21 mouse cellular contexts compared by ENCODE assay signal in the genomic region with DNA sequence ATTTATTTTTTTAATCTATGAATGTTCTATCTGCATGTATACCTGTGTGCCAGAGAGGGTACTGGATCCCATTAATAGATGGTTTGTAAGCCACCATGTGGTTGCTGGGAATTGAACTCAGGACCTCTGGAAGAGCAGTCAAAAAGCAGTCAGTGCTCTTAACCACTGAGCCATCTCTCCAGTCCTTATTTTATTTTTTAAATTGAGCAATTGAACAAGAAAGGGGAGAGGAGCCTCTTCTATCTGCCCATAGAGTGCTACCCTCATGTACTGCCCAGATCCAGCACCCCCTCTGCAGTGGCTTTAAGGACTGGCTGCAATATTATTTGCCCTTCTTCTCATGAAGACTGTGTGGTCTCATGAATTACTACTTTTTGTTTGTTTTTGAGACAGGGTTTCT. TPM values are rescaled to one million over a fixed set of nuclear protein-coding genes. Genes with fewer than 3 reads are reported as not detected.
DNase-seq lines count a peak whose midpoint lies in the region; ATAC-seq and TF ChIP-seq lines count a peak whose summit lies in the region.
"Had no signal": no experiment of that assay in that cellular context is flagged by ENCODE, and none has a peak within 500 bp of the region (broad histone marks: within the 10 kb centered on the region; RNA-seq: fewer than 3 reads in every experiment).

No protein-coding gene starts in this region.

- no peak overlapping the region for H3K4me2 ChIP-seq in CH12.LX (ENCODE audit: insufficient read depth, low read depth, poor library complexity, severe bottlenecking)
- no peak overlapping the region for H3K4me2 ChIP-seq in intestine, embryonic 16.5 days (ENCODE audit: low read depth, low read length)

- H3K27ac ChIP-seq in CH12.LX (ENCODE audit: insufficient read depth, low read depth) (no peak overlapping the region), MEL (ENCODE audit: control insufficient read depth, low read depth, low read length) (no peak overlapping the region)
- H3K27ac ChIP-seq in midbrain, embryonic 10.5 days (replicated peaks) = no peak overlapping the region
- no peak overlapping the region for H3K27ac ChIP-seq in intestine, embryonic 16.5 days (ENCODE audit: low read length)

- H3K36me3 ChIP-seq in CH12.LX (replicated peaks in 1 of 2; ENCODE audit: control insufficient read depth in 1 of 2, insufficient read depth in 1 of 2, low read length in 1 of 2) (no peaks in the 10 kb centered on the region), MEL (ENCODE audit: control insufficient read depth in 1 of 2, insufficient read depth in 2 of 2, low read length in 2 of 2) (peaks cover 0 to 7% of the 10 kb centered on the region in 2 experiments; a peak in 2 of 4 replicates)
- no peaks in the 10 kb centered on the region for H3K36me3 ChIP-seq in midbrain, embryonic 10.5 days
- no peaks in the 10 kb centered on the region for H3K36me3 ChIP-seq in intestine, embryonic 16.5 days (ENCODE audit: control insufficient read depth, insufficient read depth, low read length)
- H3K36me3 ChIP-seq: G1E had no signal

- TF ChIP-seq RAD21 in CH12.LX (IDR thresholded peaks at IDR 0.05; ENCODE audit: low read depth, low read length) (no peak), MEL (IDR thresholded peaks at IDR 0.05; ENCODE audit: low read depth, low read length) (no peak)

- TF ChIP-seq POLR2A in CH12.LX (IDR thresholded peaks at IDR 0.05; ENCODE audit: low read depth, low read length) (no peak), MEL (IDR thresholded peaks at IDR 0.05; ENCODE audit: control insufficient read depth in 1 of 2, insufficient read depth in 1 of 2, low read depth in 1 of 2, low read length in 2 of 2, poor library complexity in 1 of 2) (no peak)

- H3K9me3 ChIP-seq in CH12.LX (replicated peaks; ENCODE audit: low read length) (no peaks in the 10 kb centered on the region), MEL (replicated peaks; ENCODE audit: insufficient read depth, low read length) (no peaks in the 10 kb centered on the region)
- no peaks in the 10 kb centered on the region for H3K9me3 ChIP-seq in midbrain, embryonic 10.5 days (replicated peaks)
- no peaks in the 10 kb centered on the region for H3K9me3 ChIP-seq in intestine, embryonic 16.5 days (ENCODE audit: control insufficient read depth, low read length)
- H3K9me3 ChIP-seq: G1E had no signal

- H3K4me1 ChIP-seq in CH12.LX (ENCODE audit: control insufficient read depth in 1 of 2, insufficient read depth in 2 of 2) (0 out of 4 replicates have a peak, but pooled peaks cover 0 to 3% of the 10 kb centered on the region in 2 experiments), MEL (ENCODE audit: control insufficient read depth in 1 of 2, insufficient read depth in 2 of 2, low read length in 2 of 2) (peaks cover 4 to 9% of the 10 kb centered on the region in 2 experiments; a peak in 3 of 4 replicates)
- H3K4me1 ChIP-seq in midbrain, embryonic 10.5 days = 0 out of 2 replicates have a peak, but pooled peaks cover 3% of the 10 kb centered on the region
- no peaks in the 10 kb centered on the region for H3K4me1 ChIP-seq in intestine, embryonic 16.5 days (ENCODE audit: control insufficient read depth, insufficient read depth, low read length)

- H3K27me3 ChIP-seq in CH12.LX (replicated peaks) (peaks cover 2% of the 10 kb centered on the region), MEL (ENCODE audit: control insufficient read depth in 1 of 2, insufficient read depth in 2 of 2, low read length in 2 of 2) (peaks cover 2 to 7% of the 10 kb centered on the region in 2 experiments; a peak in 3 of 4 replicates)
- H3K27me3 ChIP-seq in midbrain, embryonic 10.5 days (ENCODE audit: low read depth, poor library complexity, severe bottlenecking) = no peaks in the 10 kb centered on the region; the same call in 1 of the 2 replicates
- no peaks in the 10 kb centered on the region for H3K27me3 ChIP-seq in intestine, embryonic 16.5 days (replicated peaks; ENCODE audit: control insufficient read depth, insufficient read depth, low read length)
- H3K27me3 ChIP-seq: Patski had no signal

- TF ChIP-seq EP300 in CH12.LX (IDR thresholded peaks at IDR 0.05; ENCODE audit: low read length) (no peak), MEL (IDR thresholded peaks at IDR 0.05; ENCODE audit: low read depth in 1 of 2, low read length in 2 of 2) (no peak)

- H3K79me2 ChIP-seq in CH12.LX (replicated peaks; ENCODE audit: control insufficient read depth, extremely low read depth, insufficient read depth, poor library complexity, severe bottlenecking) = no peaks in the 10 kb centered on the region
- H3K79me2 ChIP-seq in MEL (ENCODE audit: control insufficient read depth, insufficient read depth, low read length, poor library complexity) = no peaks in the 10 kb centered on the region

- dilution Hi-C loops in CH12.LX (cut with MboI; ENCODE audit: extremely low pct_ligation_motif_present, extremely low pct_unique_long_range_greater_than_20kb, low sequenced_read_pairs) = no loop called here

- H3K4me3 ChIP-seq in CH12.LX (replicated peaks in 1 of 3; ENCODE audit: low read depth in 2 of 3, low read length in 2 of 3, poor library complexity in 1 of 3) (no peak overlapping the region), MEL (ENCODE audit: control insufficient read depth in 1 of 2, insufficient read depth in 1 of 2, low read depth in 2 of 2, low read length in 2 of 2) (no peak overlapping the region)
- no peak overlapping the region for H3K4me3 ChIP-seq in midbrain, embryonic 10.5 days
- H3K4me3 ChIP-seq in intestine, embryonic 16.5 days (ENCODE audit: low read length) = no peak overlapping the region

- in situ Hi-C loops in CH12.LX (cut with MboI; ENCODE audit: low pct_ligation_motif_present, low pct_unique_long_range_greater_than_20kb, low sequenced_read_pairs) = no loop called here

- H3K9ac ChIP-seq in CH12.LX (ENCODE audit: insufficient read depth, low read depth) = no peak overlapping the region
- no peak overlapping the region for H3K9ac ChIP-seq in MEL (ENCODE audit: control insufficient read depth, low read depth, low read length, poor library complexity, severe bottlenecking)
- no peak overlapping the region for H3K9ac ChIP-seq in intestine, embryonic 16.5 days (ENCODE audit: low read depth, low read length)

- TF ChIP-seq CTCF in CH12.LX (conservative IDR thresholded peaks at IDR 0.05 in 1 of 2, IDR thresholded peaks at IDR 0.05 in 1 of 2; ENCODE audit: low read depth in 2 of 2, low read length in 2 of 2) (no peak), MEL (IDR thresholded peaks at IDR 0.05 in 2 of 3, conservative IDR thresholded peaks at IDR 0.05 in 1 of 3; ENCODE audit: control insufficient read depth in 1 of 3, insufficient read depth in 1 of 3, low read depth in 2 of 3, low read length in 3 of 3, poor library complexity in 1 of 3, severe bottlenecking in 1 of 3) (no peak)

- ATAC-seq in intestine, embryonic 16.5 days = no peak
- ATAC-seq: activated CD4-positive, CD25-positive, alpha-beta regulatory T cell, adult 4 months; CD4-positive, CD25-positive, alpha-beta regulatory T cell, adult 4 months; Patski had no signal

- DNase-seq in CH12.LX (ENCODE audit: extremely low read depth) = no peak
- DNase-seq in MEL (ENCODE audit: low read depth, low spot score) = no peak
- no peak for DNase-seq in midbrain, embryonic 10.5 days (ENCODE audit: low spot score)
- DNase-seq: adrenal gland, adult 2 months; adrenal gland, adult 8-10 months; adrenal gland, postnatal 10 days; adrenal gland, postnatal 14 days; adrenal gland, postnatal 25 days; adrenal gland, postnatal 36 days; B cell, adult 2 months; cerebellum, adult 11 months; cerebellum, adult 11-12 months; cerebellum, adult 18-20 months; cerebellum, adult 2 months; cerebellum, adult 8-10 months had no signal

TF ChIP-seq in CH12.LX, 34 proteins besides CTCF, POLR2A, EP300 and RAD21:
- 0 out of 2 replicates have a peak, but pooled peaks have one; percentile 38 for TF ChIP-seq TBP (conservative IDR thresholded peaks at IDR 0.05; ENCODE audit: low read depth, low read length)
- no peak for TF ChIP-seq MAZ (IDR thresholded peaks at IDR 0.05; ENCODE audit: low read depth, low read length)
TF ChIP-seq in CH12.LX: peak in this region for 1.

TF ChIP-seq in MEL, 35 proteins besides CTCF, POLR2A, EP300 and RAD21:
- TF ChIP-seq TBP (IDR thresholded peaks at IDR 0.05; ENCODE audit: low read depth, low read length) (peak; percentile 92), USF1 (IDR thresholded peaks at IDR 0.05; ENCODE audit: low read depth, low read length) (no peak)

RNA-seq across cellular contexts. Expression of a gene that starts 26.5 kb away (rescaled TPM):
- total RNA-seq in CH12.LX (2012; rRNA removed) (0.50 and 1.1 TPM in 2 replicates), CH12.LX (2014; rRNA removed) (1.4 and 1.5 TPM in 2 replicates), MEL (2012; rRNA removed) (0.36 and 0.65 TPM in 2 replicates)
- polyA plus RNA-seq in CH12.LX (2012; ENCODE audit: insufficient read length, low read depth) (1.00 and 1.2 TPM in 2 replicates), MEL (2012; ENCODE audit: insufficient read depth in 1 of 2, insufficient read length in 2 of 2, low read depth in 1 of 2, low replicate concordance in 2 of 2, missing spikeins in 1 of 2) (1 to 10 TPM in 1 of 2 experiments, not detected in 1; 1.3 TPM)
- 8.2 and 8.7 TPM in 2 replicates for polyA plus RNA-seq in midbrain, embryonic 10.5 days (2016; fragmentation: Nextera tagmentation; extraction: Ambion mirVana)
- 11.2 and 11.8 TPM in 2 replicates for polyA plus RNA-seq in intestine, embryonic 16.5 days (2015; fragmentation: Nextera tagmentation; extraction: Ambion mirVana)

RNA-seq across cellular contexts. Expression of a gene that starts 26.7 kb away (rescaled TPM):
- total RNA-seq in CH12.LX (2012; rRNA removed) = not detected in 2 replicates
- not detected in 2 replicates for total RNA-seq in CH12.LX (2014; rRNA removed)
- 0.18 TPM in 1 of 2 replicates, not detected in the other for polyA plus RNA-seq in CH12.LX (2012; ENCODE audit: insufficient read length, low read depth)
- total RNA-seq in MEL (2012; rRNA removed) = not detected in 2 replicates
- polyA plus RNA-seq in MEL (2012; ENCODE audit: insufficient read depth in 1 of 2, insufficient read length in 2 of 2, low read depth in 1 of 2, low replicate concordance in 2 of 2, missing spikeins in 1 of 2) = not detected
- 0.22 and 0.36 TPM in 2 replicates for polyA plus RNA-seq in midbrain, embryonic 10.5 days (2016; fragmentation: Nextera tagmentation; extraction: Ambion mirVana)
- polyA plus RNA-seq in intestine, embryonic 16.5 days (2015; fragmentation: Nextera tagmentation; extraction: Ambion mirVana) = 0.40 and 0.47 TPM in 2 replicates
- total RNA-seq: G1E had no signal
- polyA plus RNA-seq: activated CD4-positive, CD25-positive, alpha-beta regulatory T cell, adult 4 months; C2C12; CD4-positive, CD25-positive, alpha-beta regulatory T cell, adult 4 months; G1E had no signal

RNA-seq across cellular contexts. Expression of a gene that starts 42.8 kb away (rescaled TPM):
- total RNA-seq in CH12.LX (2012; rRNA removed) (33.9 and 39.6 TPM in 2 replicates), CH12.LX (2014; rRNA removed) (34.0 and 36.8 TPM in 2 replicates), MEL (2012; rRNA removed) (32.6 and 36.7 TPM in 2 replicates)
- polyA plus RNA-seq in CH12.LX (2012; ENCODE audit: insufficient read length, low read depth) (40.3 and 43.1 TPM in 2 replicates), MEL (2012; ENCODE audit: insufficient read depth in 1 of 2, insufficient read length in 2 of 2, low read depth in 1 of 2, low replicate concordance in 2 of 2, missing spikeins in 1 of 2) (10 to 100 TPM in 1 of 2 experiments, not detected in 1; 45.1 TPM)
- polyA plus RNA-seq in midbrain, embryonic 10.5 days (2016; fragmentation: Nextera tagmentation; extraction: Ambion mirVana) = 107 and 113 TPM in 2 replicates
- polyA plus RNA-seq in intestine, embryonic 16.5 days (2015; fragmentation: Nextera tagmentation; extraction: Ambion mirVana) = 35.9 and 41.3 TPM in 2 replicates
